10 mouse cellular contexts compared by ENCODE assay signal in the genomic region with DNA sequence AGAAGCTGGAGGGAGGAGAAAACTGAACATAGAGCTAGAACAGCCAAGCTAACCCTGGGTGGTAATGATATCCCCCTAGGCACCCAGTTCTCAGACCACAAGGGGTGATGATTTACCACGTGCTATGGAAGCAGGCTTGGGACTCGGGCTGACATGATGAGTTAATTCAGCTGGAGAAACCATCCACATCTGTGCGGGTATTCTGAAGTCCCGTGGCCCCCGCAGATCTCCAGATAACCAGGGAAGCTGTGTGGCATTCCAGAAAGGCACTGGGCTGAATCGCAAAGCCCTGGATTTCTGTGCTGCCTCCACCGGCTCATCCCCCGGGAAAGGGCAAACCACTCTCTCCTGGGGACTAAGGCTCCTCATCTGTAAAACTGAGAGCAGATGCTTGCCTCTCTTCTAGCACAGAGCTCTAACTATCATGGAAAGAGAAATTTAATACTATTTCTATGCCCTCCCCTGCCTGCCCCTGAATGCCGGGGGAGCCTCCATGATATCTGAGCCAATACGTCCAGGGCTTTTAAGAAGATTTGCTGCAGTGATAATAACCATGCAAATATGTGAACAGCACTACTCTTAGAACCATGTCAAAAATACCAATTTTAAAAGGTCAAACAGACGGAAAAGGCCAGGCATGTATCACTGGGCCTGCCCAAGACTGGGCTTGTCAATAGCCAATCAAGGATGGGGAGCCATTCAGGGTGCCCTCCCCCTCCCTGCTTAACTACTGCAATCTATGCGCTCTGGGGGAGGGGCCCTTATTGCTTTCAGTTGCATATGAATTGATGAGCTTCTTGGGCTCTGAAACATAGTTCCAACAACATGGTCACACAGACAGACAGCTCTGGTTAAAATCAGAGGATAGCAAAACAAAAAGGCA.
DNase-seq lines count a peak whose midpoint lies in the region; ATAC-seq lines count a peak whose summit lies in the region.
"Had no signal": no experiment of that assay in that cellular context is flagged by ENCODE, and none has a peak within 500 bp of the region (broad histone marks: within the 10 kb centered on the region; RNA-seq: fewer than 3 reads in every experiment).

No protein-coding gene starts in this region.

- H3K27me3 ChIP-seq in embryonic facial prominence, embryonic 14.5 days (replicated peaks; ENCODE audit: control insufficient read depth, insufficient read depth, low read length): no peaks in the 10 kb centered on the region
- H3K27me3 ChIP-seq in neural tube, embryonic 11.5 days (ENCODE audit: control insufficient read depth, insufficient read depth, low read length): no peaks in the 10 kb centered on the region
- H3K27me3 ChIP-seq: liver, embryonic 12.5 days had no signal

- peak; percentile 15 for DNase-seq in kidney, adult 18-20 months
- DNase-seq in kidney, adult 11 months: no peak
- peak; percentile 85 for DNase-seq in embryonic facial prominence, embryonic 14.5 days (ENCODE audit: low spot score)
- peak; percentile 42 for DNase-seq in kidney, postnatal 10 days
- DNase-seq in neural tube, embryonic 11.5 days (ENCODE audit: low spot score): peak; percentile 47
- no peak for DNase-seq in left cerebral cortex, adult 9 months (ENCODE audit: low spot score in 2 of 2)
- DNase-seq in gastrocnemius, adult 8-10 months (ENCODE audit: low spot score in 2 of 2): no peak
- no peak for DNase-seq in heart, adult 9 months (ENCODE audit: low spot score in 2 of 2)
- DNase-seq: B cell, adult 2 months had no signal

- 12% methylated on average over 12 of the region's 12 CpGs for WGBS in embryonic facial prominence, embryonic 14.5 days
- WGBS in neural tube, embryonic 11.5 days: 27% methylated on average over 12 of the region's 12 CpGs

- H3K9ac ChIP-seq in embryonic facial prominence, embryonic 14.5 days (ENCODE audit: low read depth, low read length): no peak overlapping the region
- H3K9ac ChIP-seq in neural tube, embryonic 11.5 days (ENCODE audit: low read length): no peak overlapping the region
- H3K9ac ChIP-seq: liver, embryonic 12.5 days had no signal

- peak overlapping the region; percentile 86 for H3K27ac ChIP-seq in embryonic facial prominence, embryonic 14.5 days (replicated peaks; ENCODE audit: low read depth, low read length)
- peak overlapping the region; percentile 72 for H3K27ac ChIP-seq in neural tube, embryonic 11.5 days (ENCODE audit: low read depth, low read length)
- H3K27ac ChIP-seq: liver, embryonic 12.5 days had no signal

- H3K4me3 ChIP-seq in embryonic facial prominence, embryonic 14.5 days (ENCODE audit: low read depth, low read length): no peak overlapping the region
- H3K4me3 ChIP-seq in neural tube, embryonic 11.5 days (ENCODE audit: low read depth, low read length): no peak overlapping the region
- H3K4me3 ChIP-seq: liver, embryonic 12.5 days had no signal

- peak overlapping the region; percentile 29 for H3K4me2 ChIP-seq in embryonic facial prominence, embryonic 14.5 days (ENCODE audit: low read depth, low read length)
- peak overlapping the region; percentile 12; the same call in 1 of the 2 replicates for H3K4me2 ChIP-seq in neural tube, embryonic 11.5 days (ENCODE audit: low read depth)
- H3K4me2 ChIP-seq: liver, embryonic 12.5 days had no signal

- H3K9me3 ChIP-seq in embryonic facial prominence, embryonic 14.5 days (ENCODE audit: control insufficient read depth, low read length): no peaks in the 10 kb centered on the region
- no peaks in the 10 kb centered on the region for H3K9me3 ChIP-seq in neural tube, embryonic 11.5 days (ENCODE audit: control insufficient read depth, low read length)
- H3K9me3 ChIP-seq: liver, embryonic 12.5 days had no signal

- H3K36me3 ChIP-seq in embryonic facial prominence, embryonic 14.5 days (ENCODE audit: control insufficient read depth, insufficient read depth, low read length): no peaks in the 10 kb centered on the region
- no peaks in the 10 kb centered on the region for H3K36me3 ChIP-seq in neural tube, embryonic 11.5 days (ENCODE audit: control insufficient read depth, insufficient read depth, low read length)
- H3K36me3 ChIP-seq: liver, embryonic 12.5 days had no signal

- peak; percentile 78 for ATAC-seq in embryonic facial prominence, embryonic 14.5 days (ENCODE audit: low read depth)
- ATAC-seq in neural tube, embryonic 11.5 days (ENCODE audit: insufficient read depth, low FRiP score, low TSS enrichment): peak; percentile 65; the same call in 1 of the 2 replicates
- ATAC-seq: liver, embryonic 12.5 days had no signal

- peaks cover 34% of the 10 kb centered on the region for H3K4me1 ChIP-seq in embryonic facial prominence, embryonic 14.5 days (ENCODE audit: control insufficient read depth, insufficient read depth, low read length)
- peaks cover 11% of the 10 kb centered on the region for H3K4me1 ChIP-seq in neural tube, embryonic 11.5 days (ENCODE audit: control insufficient read depth, insufficient read depth, low read length)

Comparison
In these comparisons a context has a peak if more than half of its experiments do, and no peak if none do; other contexts are left out.
1. DNase-seq: peak in kidney, adult 18-20 months (single experiment), embryonic facial prominence, embryonic 14.5 days (single experiment), kidney, postnatal 10 days (single experiment) and neural tube, embryonic 11.5 days (single experiment); none in kidney, adult 11 months (single experiment), left cerebral cortex, adult 9 months (0 of 2), gastrocnemius, adult 8-10 months (0 of 2) and heart, adult 9 months (0 of 2).